Mouse (Mus musculus): ENCODE measurements around the gene Dus1l.
"Not testable (repeated sequence)": the region's sequence is repeated elsewhere in the genome, so short reads cannot be mapped to it uniquely, and the experiment has no call there.

Dus1l gene

GRCm38 (mm10) chr11:120819556-120819955 is 23.4 kb upstream of the Dus1l start:
- no peak for DNase-seq (ENCODE audit: low read depth)

- no peak for DNase-seq (ENCODE audit: low read depth)
Measured at GRCm38 (mm10) chr11:120818251-120818650, 22.0 kb upstream of the Dus1l start.

- DNase-seq (ENCODE audit: low read depth): no peak
Measured at GRCm38 (mm10) chr11:120817358-120817757, 21.2 kb upstream of the Dus1l start.

- DNase-seq (ENCODE audit: low read depth): no peak
Measured at GRCm38 (mm10) chr11:120812068-120812467, 15.9 kb upstream of the Dus1l start.

DNA sequence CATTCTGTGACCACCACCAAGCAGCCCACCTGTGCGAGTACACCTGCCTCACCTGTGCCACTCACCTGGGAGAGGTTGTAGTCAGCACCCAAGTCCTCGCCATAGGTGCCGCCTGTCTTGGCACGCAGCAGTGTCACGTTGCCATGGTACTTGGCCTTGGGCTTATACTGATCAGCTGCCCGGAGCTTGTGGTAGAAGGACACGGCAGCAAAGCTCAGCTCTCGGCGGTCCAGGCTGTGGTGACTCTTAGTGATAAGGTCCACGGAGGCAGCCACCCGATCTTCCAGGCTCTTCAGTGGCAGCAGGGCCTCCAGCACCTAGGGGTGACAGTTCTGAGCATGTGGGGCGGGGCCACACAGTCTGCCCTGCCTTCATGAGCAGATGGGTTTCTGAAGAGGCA is 11.8 kb upstream of the Dus1l start:
- no peak for DNase-seq (ENCODE audit: low read depth)

GRCm38 (mm10) chr11:120805375-120806298 is 9.4 kb upstream of the Dus1l start:
- no peak for DNase-seq (ENCODE audit: low read depth)

DNA sequence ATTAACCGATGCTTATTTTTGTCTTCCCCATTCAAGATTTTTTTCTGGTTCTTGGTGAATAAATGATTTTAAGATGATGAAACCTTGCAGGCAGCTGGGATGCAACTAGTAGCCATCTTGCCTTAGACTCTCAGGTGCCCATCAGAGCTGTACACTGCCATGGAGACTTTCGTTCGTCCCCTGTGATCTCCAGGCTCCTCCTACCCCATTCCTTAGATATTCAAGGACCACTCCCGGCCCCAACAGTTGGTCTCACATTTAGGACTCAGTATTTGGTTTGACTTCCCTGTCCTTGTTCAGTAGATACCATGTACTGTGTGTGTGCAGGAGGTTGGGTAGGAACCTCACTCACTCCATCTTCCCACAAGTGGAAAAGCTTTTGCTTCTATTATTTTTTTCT is 8.6 kb upstream of the Dus1l start:
- no peak for DNase-seq (ENCODE audit: low read depth)

- no peak for DNase-seq (ENCODE audit: low read depth)
Measured at GRCm38 (mm10) chr11:120804274-120804673, 8.1 kb upstream of the Dus1l start.

DNA sequence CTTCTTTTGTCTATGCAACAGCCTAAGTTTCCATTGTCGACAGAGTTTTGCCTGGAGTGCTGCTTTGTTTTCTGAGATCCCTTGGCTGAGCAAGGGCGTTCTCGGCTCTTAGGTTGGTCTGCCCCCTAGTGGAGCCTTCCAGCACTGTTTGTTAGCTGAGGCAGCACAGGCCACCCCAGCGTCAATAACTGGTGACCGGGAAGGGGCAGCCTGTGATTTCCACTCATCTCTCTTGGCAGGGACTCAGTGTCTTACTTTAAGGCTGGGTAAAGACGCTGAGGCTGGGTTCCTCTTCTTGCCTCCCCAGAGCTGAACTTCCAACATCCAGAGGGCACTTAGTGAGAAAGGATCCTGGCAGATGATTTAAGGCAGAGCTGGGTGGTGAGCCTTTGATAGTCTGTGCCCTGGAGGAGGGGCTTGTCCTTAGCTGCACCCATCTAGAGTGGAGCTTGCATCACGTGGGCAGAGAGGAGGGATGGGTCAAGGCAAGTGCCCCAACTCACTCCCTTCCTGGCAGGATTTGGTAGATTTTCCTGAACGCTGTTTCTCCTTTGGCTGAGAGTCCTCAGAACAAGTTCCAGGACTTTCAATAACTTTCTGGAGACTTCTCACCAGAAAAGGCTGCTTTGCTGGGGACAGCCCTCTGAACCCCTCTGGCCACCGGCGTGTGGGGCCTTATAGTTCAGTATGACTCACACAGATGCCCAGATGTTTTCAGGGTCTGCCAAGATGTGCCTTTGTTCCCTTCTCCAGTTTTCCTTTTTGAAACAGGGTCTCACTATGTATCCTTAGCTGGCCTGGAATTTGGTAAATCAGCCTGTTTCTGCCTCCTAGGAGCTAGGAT is 4.1 kb upstream of the Dus1l start:
- peak; percentile 90 for DNase-seq (ENCODE audit: low read depth)

GRCm38 (mm10) chr11:120799316-120799890 is 3.2 kb upstream of the Dus1l start:
- no peak for DNase-seq (ENCODE audit: low read depth)

GRCm38 (mm10) chr11:120798244-120798643 is 2.0 kb upstream of the Dus1l start:
- no peak for DNase-seq (ENCODE audit: low read depth)

DNA sequence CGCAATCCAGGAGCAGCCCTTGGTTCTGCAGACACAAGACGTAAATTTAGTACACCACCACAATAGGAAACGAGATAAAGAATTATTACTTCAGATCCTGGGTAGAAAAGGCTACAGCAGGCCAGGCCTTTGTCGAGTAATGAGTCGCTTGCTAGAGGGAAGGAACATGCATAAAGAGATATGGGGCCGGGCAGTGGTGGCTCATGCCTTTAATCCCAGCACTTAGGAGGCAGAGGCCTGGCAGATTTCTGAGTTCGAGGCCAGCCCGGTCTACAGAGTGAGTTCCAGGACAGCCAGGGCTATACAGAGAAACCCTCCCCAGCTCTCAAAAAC is 377 bp upstream of the Dus1l start:
- no peak for DNase-seq (ENCODE audit: low read depth)

- DNase-seq (ENCODE audit: low read depth): no peak
Measured at GRCm38 (mm10) chr11:120792652-120793051, 3.6 kb downstream of the Dus1l start.

- no peak for DNase-seq (ENCODE audit: low read depth)
Measured at GRCm38 (mm10) chr11:120789810-120790209, 6.4 kb downstream of the Dus1l start.

DNA sequence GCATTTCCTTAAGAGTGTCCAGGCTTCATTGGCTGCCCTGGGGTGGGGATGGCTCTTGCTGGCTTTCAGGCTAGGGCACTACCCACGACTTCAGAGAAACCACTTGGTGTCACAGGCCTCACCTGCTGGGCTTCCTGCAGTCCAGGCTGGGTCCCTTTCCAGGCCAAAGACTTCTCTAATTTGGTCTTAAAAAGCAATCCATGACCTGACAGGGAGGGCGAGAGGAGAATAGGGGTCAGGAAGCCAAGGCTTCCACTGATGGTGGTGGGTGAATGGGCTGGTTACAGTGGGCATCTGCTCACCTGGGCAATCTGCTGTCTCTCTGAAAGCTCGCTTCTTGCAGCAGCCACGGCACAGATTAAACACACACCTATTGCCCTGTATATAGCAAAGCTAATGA is 6.8 kb downstream of the Dus1l start:
- DNase-seq (ENCODE audit: low read depth): no peak

GRCm38 (mm10) chr11:120788460-120788859 is 7.7 kb downstream of the Dus1l start:
- DNase-seq (ENCODE audit: low read depth): not testable (repeated sequence)

DNA sequence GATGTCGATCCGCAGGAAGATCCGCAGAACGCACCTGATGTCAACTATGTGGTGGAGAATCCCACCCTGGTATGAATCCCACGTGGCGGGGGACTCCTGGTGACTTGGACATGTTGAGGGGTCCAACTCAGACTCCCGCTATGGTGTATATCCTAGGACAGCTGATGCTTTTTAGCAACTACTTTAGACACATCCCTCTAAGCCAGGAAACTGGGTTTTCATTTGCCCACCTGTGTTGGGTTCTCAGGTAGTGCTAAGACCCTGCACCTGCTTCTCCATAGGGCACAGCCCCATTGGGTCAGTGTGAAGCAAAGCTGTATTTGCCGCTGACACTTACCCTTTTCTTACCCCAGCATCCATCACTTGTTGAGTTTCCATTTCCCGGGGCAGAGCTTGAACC is 11.1 kb downstream of the Dus1l start:
- no peak for DNase-seq (ENCODE audit: low read depth)

DNA sequence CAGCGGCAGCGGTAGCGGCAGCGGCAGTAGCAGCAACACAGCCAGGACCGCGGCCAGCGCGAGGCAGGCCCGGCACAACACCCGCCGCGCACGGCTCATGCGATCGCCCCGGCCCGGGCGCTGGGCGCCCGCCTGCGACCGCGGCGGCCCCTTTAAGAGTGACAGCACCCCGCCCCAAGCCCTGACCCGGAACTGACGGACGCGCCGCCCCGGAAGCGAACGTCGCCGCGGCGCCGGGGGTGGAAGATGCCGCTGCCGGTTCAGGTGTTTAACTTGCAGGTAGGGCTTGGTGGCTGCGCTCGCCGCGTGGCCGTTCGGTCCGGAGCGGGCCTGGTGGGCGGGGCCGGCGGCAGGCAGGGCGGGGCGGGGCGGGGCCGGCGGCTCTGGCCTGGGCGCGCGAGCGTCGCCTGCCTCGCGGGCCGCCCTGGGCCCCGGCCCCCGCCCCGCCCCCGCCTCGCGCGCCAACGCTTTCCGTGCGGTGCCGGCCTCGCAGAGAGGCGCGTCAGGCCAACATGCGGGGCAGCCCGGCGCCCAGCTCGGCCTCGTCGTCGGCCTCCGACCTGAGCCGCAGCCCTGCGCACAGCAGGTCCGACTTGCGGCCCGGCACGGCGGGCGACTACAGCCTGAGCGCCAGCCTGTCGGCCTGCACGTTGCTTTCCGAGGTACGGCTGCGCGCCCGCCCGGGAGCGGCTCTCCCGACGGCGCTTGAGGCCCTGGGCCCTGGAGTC is 12.0 kb downstream of the Dus1l start, which contains the start of the genes Rfng and Gps1:
TSS of gene Rfng (minus strand) at position 144 of the 728 bp plus-strand sequence.
TSS of gene Gps1 (plus strand) at position 209 of the 728 bp plus-strand sequence.
- peak; percentile 78 for DNase-seq (ENCODE audit: low read depth)

- peak; percentile 34 for DNase-seq (ENCODE audit: low read depth)
Measured at GRCm38 (mm10) chr11:120783426-120784063, 12.7 kb downstream of the Dus1l start.

GRCm38 (mm10) chr11:120781361-120781760 is 14.8 kb downstream of the Dus1l start:
- not testable (repeated sequence) for DNase-seq (ENCODE audit: low read depth)

DNA sequence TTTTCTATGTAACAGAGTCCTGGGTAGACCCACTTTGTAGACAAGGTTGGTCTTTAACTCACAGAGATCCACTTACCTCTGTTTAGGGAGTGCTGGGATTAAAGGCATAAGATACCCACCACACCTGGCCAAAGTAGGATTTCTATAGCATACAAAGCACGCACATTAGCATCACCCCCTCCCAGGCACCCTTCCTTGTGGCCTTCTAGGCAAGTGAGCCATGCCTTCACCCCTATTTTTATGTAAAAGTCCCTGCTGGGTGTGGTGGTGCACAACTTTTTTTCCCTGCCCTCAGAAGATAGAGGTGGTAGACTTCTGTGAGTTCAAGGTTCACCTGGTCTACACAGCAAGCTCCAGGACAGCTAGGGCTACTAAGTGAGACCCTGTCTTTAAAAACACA is 16.3 kb downstream of the Dus1l start:
- DNase-seq (ENCODE audit: low read depth): no peak
